8 mouse cellular contexts compared by ENCODE assay signal in the genomic region with DNA sequence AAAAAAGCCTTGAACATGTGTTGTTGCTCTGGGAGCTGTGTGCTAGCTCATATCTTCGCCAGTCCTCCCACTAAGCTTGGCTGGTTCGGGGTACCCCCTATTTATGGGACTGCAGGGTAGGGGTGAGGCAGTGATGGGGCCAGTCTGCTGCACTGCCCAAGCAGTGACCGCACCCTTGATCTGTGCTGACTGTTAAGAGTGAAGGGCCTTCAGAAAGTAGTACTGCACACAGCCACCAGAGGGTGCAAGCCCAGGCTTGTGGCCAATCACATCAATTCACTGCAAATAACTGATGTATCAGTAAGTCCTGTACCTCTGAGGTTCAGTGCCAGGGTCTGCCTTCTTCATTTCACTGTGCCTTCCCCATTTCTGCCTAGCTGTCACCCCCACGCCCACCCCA. TPM values are rescaled to one million over a fixed set of nuclear protein-coding genes. Genes with fewer than 3 reads are reported as not detected.
DNase-seq lines count a peak whose midpoint lies in the region; ATAC-seq and TF ChIP-seq lines count a peak whose summit lies in the region.

No protein-coding gene starts in this region.

- no peaks in the 10 kb centered on the region for H3K9me3 ChIP-seq in heart, embryonic 12.5 days (replicated peaks)

- ATAC-seq in heart, embryonic 12.5 days (ENCODE audit: insufficient number of reproducible peaks, low FRiP score) = no peak
- peak; percentile 71 for ATAC-seq in megakaryocyte progenitor cell, adult 5-6 weeks (replicated peaks; ENCODE audit: poor library complexity)

- no peak overlapping the region for H3K4me3 ChIP-seq in heart, embryonic 12.5 days
- H3K4me3 ChIP-seq in cerebellum, adult 2 months (replicated peaks; ENCODE audit: insufficient read depth, low read depth, low read length) = no peak overlapping the region
- no peak overlapping the region for H3K4me3 ChIP-seq in left cerebral cortex, adult 2 months
- no peak overlapping the region for H3K4me3 ChIP-seq in small intestine, adult 2 months (ENCODE audit: low read depth, low read length)

- H3K4me1 ChIP-seq in heart, embryonic 12.5 days (replicated peaks) = peaks cover 49% of the 10 kb centered on the region
- H3K4me1 ChIP-seq in cerebellum, adult 2 months (ENCODE audit: control insufficient read depth, insufficient read depth, low read length) = peaks cover 30% of the 10 kb centered on the region
- peaks cover 23% of the 10 kb centered on the region for H3K4me1 ChIP-seq in small intestine, adult 2 months (ENCODE audit: control insufficient read depth, insufficient read depth, insufficient read length, low read length)

- H3K9ac ChIP-seq in heart, embryonic 12.5 days = no peak overlapping the region

- TF ChIP-seq POLR2A in cerebellum, adult 2 months (IDR thresholded peaks at IDR 0.05; ENCODE audit: borderline replicate concordance, insufficient read depth, low read length) = no peak
- no peak for TF ChIP-seq POLR2A in small intestine, adult 2 months (IDR thresholded peaks at IDR 0.05; ENCODE audit: low read depth, low read length)

- DNase-seq in heart, adult 18-20 months = peak; percentile 78 to 92
- peak; percentile 76 to 86 for DNase-seq in cerebellum, adult 2 months
- DNase-seq in forelimb bud, embryonic 11.5 days (ENCODE audit: low read depth, low spot score) = peak; percentile 63
- peak; percentile 84 for DNase-seq in induced T-regulatory cell, adult 2 months (ENCODE audit: low read depth)
- DNase-seq in left cerebral cortex, adult 2 months (ENCODE audit: extremely low spot score in 1 of 2, low spot score in 2 of 2) = peak; percentile 70 to 75

- no peak overlapping the region for H3K27ac ChIP-seq in heart, embryonic 12.5 days (ENCODE audit: poor library complexity, severe bottlenecking)
- H3K27ac ChIP-seq in cerebellum, adult 2 months (ENCODE audit: insufficient read depth, low read length) = no peak overlapping the region
- H3K27ac ChIP-seq in left cerebral cortex, adult 2 months = no peak overlapping the region
- H3K27ac ChIP-seq in small intestine, adult 2 months (ENCODE audit: insufficient read depth, low read depth, low read length) = no peak overlapping the region

- WGBS in heart, embryonic 12.5 days = 40% methylated on average over 4 of the region's 4 CpGs
- 32% methylated on average over 4 of the region's 4 CpGs for WGBS in cerebellum, adult 2 months
- WGBS in small intestine, adult 2 months = 30% methylated on average over 4 of the region's 4 CpGs

- H3K4me2 ChIP-seq in heart, embryonic 12.5 days = no peak overlapping the region

- intact Hi-C loops in left cerebral cortex, adult 2 months (cut with DNase I) = loop anchor here (5.0 kb wide), 2 partner anchors 78 to 122 kb away; no protein-coding TSS in a partner anchor

- no peaks in the 10 kb centered on the region for H3K27me3 ChIP-seq in heart, embryonic 12.5 days (replicated peaks)
- H3K27me3 ChIP-seq in cerebellum, adult 2 months (ENCODE audit: control insufficient read depth, insufficient read depth, low read length) = no peaks in the 10 kb centered on the region
- no peaks in the 10 kb centered on the region for H3K27me3 ChIP-seq in small intestine, adult 2 months (ENCODE audit: control insufficient read depth, insufficient read depth, low read length)

- TF ChIP-seq CTCF in cerebellum, adult 2 months (IDR thresholded peaks at IDR 0.05; ENCODE audit: borderline replicate concordance, insufficient read depth, low read depth, low read length) = peak; percentile 97
- peak; percentile 89 for TF ChIP-seq CTCF in left cerebral cortex, adult 2 months (IDR thresholded peaks at IDR 0.05)
- TF ChIP-seq CTCF in small intestine, adult 2 months (IDR thresholded peaks at IDR 0.05; ENCODE audit: extremely low read depth, insufficient read length, insufficient replicate concordance, low read depth, low read length) = peak; percentile 83; the same call in 1 of the 2 replicates

- peaks cover 19% of the 10 kb centered on the region for H3K36me3 ChIP-seq in heart, embryonic 12.5 days
- H3K36me3 ChIP-seq in small intestine, adult 2 months (ENCODE audit: control insufficient read depth, insufficient read depth, low read length) = peaks cover 9% of the 10 kb centered on the region; the same call in 1 of the 2 replicates

RNA-seq across cellular contexts. Expression of gene Nudt14, which starts 13.9 kb away (rescaled TPM):
- 1 to 10 TPM; 8.2 to 9.2 TPM for total RNA-seq in heart, adult 18-20 months (2021)
- polyA plus RNA-seq in heart, embryonic 12.5 days (2016; fragmentation: Nextera tagmentation; extraction: Ambion mirVana) = 38.3 and 41.7 TPM in 2 replicates
- 23.8 and 24.2 TPM in 2 replicates for polyA plus RNA-seq in cerebellum, adult 2 months (2012; rRNA removed)
- total RNA-seq in left cerebral cortex, adult 2 months (2021) = 10 to 100 TPM; 10.1 to 13.7 TPM
- 12.6 and 13.4 TPM in 2 replicates for total RNA-seq in megakaryocyte progenitor cell, adult 5-6 weeks (2015)
- total RNA-seq in megakaryocyte progenitor cell, adult 5-6 weeks (2017) = 14.8 TPM in 2 replicates
- 40.8 and 42.4 TPM in 2 replicates for polyA plus RNA-seq in small intestine, adult 2 months (2012; rRNA removed)

RNA-seq across cellular contexts. Expression of gene Btbd6, which starts 20.5 kb away (rescaled TPM):
- total RNA-seq in heart, adult 18-20 months (2021) = 10 to 100 TPM; 24.3 to 27.6 TPM
- 22.4 and 23.0 TPM in 2 replicates for polyA plus RNA-seq in heart, embryonic 12.5 days (2016; fragmentation: Nextera tagmentation; extraction: Ambion mirVana)
- 61.6 and 68.6 TPM in 2 replicates for polyA plus RNA-seq in cerebellum, adult 2 months (2012; rRNA removed)
- 10 to 100 TPM; 60.2 to 64.5 TPM for total RNA-seq in left cerebral cortex, adult 2 months (2021)
- 7.7 and 9.5 TPM in 2 replicates for total RNA-seq in megakaryocyte progenitor cell, adult 5-6 weeks (2015)
- 5.2 and 6.4 TPM in 2 replicates for total RNA-seq in megakaryocyte progenitor cell, adult 5-6 weeks (2017)
- 116 and 206 TPM in 2 replicates for polyA plus RNA-seq in small intestine, adult 2 months (2012; rRNA removed)

RNA-seq across cellular contexts. Expression of gene Jag2, which starts 26.2 kb away (rescaled TPM):
- 10 to 100 TPM; 31.5 to 38.6 TPM for total RNA-seq in heart, adult 18-20 months (2021)
- 2.6 TPM in 2 replicates for polyA plus RNA-seq in heart, embryonic 12.5 days (2016; fragmentation: Nextera tagmentation; extraction: Ambion mirVana)
- 23.0 and 24.4 TPM in 2 replicates for polyA plus RNA-seq in cerebellum, adult 2 months (2012; rRNA removed)
- total RNA-seq in left cerebral cortex, adult 2 months (2021) = 10 to 100 TPM; 57.9 to 62.2 TPM
- 0.64 and 0.78 TPM in 2 replicates for total RNA-seq in megakaryocyte progenitor cell, adult 5-6 weeks (2015)
- total RNA-seq in megakaryocyte progenitor cell, adult 5-6 weeks (2017) = 2.4 and 4.5 TPM in 2 replicates
- 6.2 and 9.1 TPM in 2 replicates for polyA plus RNA-seq in small intestine, adult 2 months (2012; rRNA removed)

RNA-seq across cellular contexts. Expression of gene Brf1, which starts 44.7 kb away (rescaled TPM):
- total RNA-seq in heart, adult 18-20 months (2021) = 10 to 100 TPM; 21.4 to 26.4 TPM
- 40.3 and 42.9 TPM in 2 replicates for polyA plus RNA-seq in heart, embryonic 12.5 days (2016; fragmentation: Nextera tagmentation; extraction: Ambion mirVana)
- 52.0 and 52.4 TPM in 2 replicates for polyA plus RNA-seq in cerebellum, adult 2 months (2012; rRNA removed)
- 10 to 100 TPM; 45.6 to 46.6 TPM for total RNA-seq in left cerebral cortex, adult 2 months (2021)
- total RNA-seq in megakaryocyte progenitor cell, adult 5-6 weeks (2015) = 24.0 and 29.3 TPM in 2 replicates
- 27.2 and 39.0 TPM in 2 replicates for total RNA-seq in megakaryocyte progenitor cell, adult 5-6 weeks (2017)
- polyA plus RNA-seq in small intestine, adult 2 months (2012; rRNA removed) = 43.7 and 95.6 TPM in 2 replicates

RNA-seq across cellular contexts. Expression of gene Pacs2, which starts 58.5 kb away (rescaled TPM):
- total RNA-seq in heart, adult 18-20 months (2021) = 10 to 100 TPM; 33.1 to 37.1 TPM
- polyA plus RNA-seq in heart, embryonic 12.5 days (2016; fragmentation: Nextera tagmentation; extraction: Ambion mirVana) = 10.5 and 12.2 TPM in 2 replicates
- 136 and 151 TPM in 2 replicates for polyA plus RNA-seq in cerebellum, adult 2 months (2012; rRNA removed)
- 10 to 100 TPM; 62.8 to 68.0 TPM for total RNA-seq in left cerebral cortex, adult 2 months (2021)
- 16.2 and 16.8 TPM in 2 replicates for total RNA-seq in megakaryocyte progenitor cell, adult 5-6 weeks (2015)
- 9.2 and 10.0 TPM in 2 replicates for total RNA-seq in megakaryocyte progenitor cell, adult 5-6 weeks (2017)
- polyA plus RNA-seq in small intestine, adult 2 months (2012; rRNA removed) = 16.0 and 27.0 TPM in 2 replicates

Comparison
In these comparisons a context has a peak if more than half of its experiments do, and no peak if none do; other contexts are left out.
1. RNA of gene Jag2, which starts 26.2 kb away (total RNA-seq): 57.9 to 62.2 TPM in left cerebral cortex, adult 2 months and 31.5 to 38.6 TPM in heart, adult 18-20 months; 0.64 to 4.5 TPM in megakaryocyte progenitor cell, adult 5-6 weeks; every median in the first group is over 4 times any median in the second.
2. Peak in every context shown above with its lines, with median percentiles within 50 percentile points of each other: DNase-seq and CTCF ChIP-seq.